Mouse (Mus musculus) stomach, postnatal 0 days (tissue): ENCODE measurements at regions not wholly inside any gene's neighbourhood (a gene's known extent, or its start where the extent isn't known, plus 50 kb on each side); places are given as distances from the start of the nearest gene placed in this dataset.

Source experiments
- CTCF ChIP-seq: IDR thresholded peaks from 2 replicates; pipeline ENCODE4 v1.5.1; 2016; ENCODE audit warnings: antibody characterized with exemption, low read depth, mild to moderate bottlenecking, moderate library complexity
- EP300 ChIP-seq: optimal IDR thresholded peaks from 2 replicates; pipeline ENCODE3; 2016; ENCODE audit warnings: antibody characterized with exemption

GRCm38 (mm10) chr3:47095288-47095687 is 647.3 kb upstream of the Pabpc4l start:
- TF ChIP-seq CTCF (no peak), EP300 (no peak)
